Mouse (Mus musculus): ENCODE results near the gene Ifnar1. TPM values are rescaled to one million over a fixed set of nuclear protein-coding genes. Genes with fewer than 3 reads are reported as not detected.
"Not testable (repeated sequence)": the region's sequence is repeated elsewhere in the genome, so short reads cannot be mapped to it uniquely, and the experiment has no call there.

Ifnar1 gene
- polyA plus RNA-seq, 1 experiment from 2014 or later: 40.1 TPM

- Histone ChIP-seq H3K4me1 (replicated peaks) (peaks cover 26% of the 10 kb centered on the region), H3K9ac (no peak overlapping the region), H3K9me3 (replicated peaks) (peaks cover 4% of the 10 kb centered on the region; the same call in 1 of the 2 replicates), H3K27me3 (replicated peaks) (no peaks in the 10 kb centered on the region), H3K4me2 (no peak overlapping the region), H3K27ac (ENCODE audit: poor library complexity, severe bottlenecking) (no peak overlapping the region), H3K4me3 (no peak overlapping the region), H3K36me3 (no peaks in the 10 kb centered on the region)
- 77% methylated on average over 9 of the region's 9 CpGs for WGBS
- no peak for ATAC-seq (ENCODE audit: insufficient number of reproducible peaks, low FRiP score)
Measured at GRCm38 (mm10) chr16:91528578-91528977, 43.5 kb downstream of the Ifnar1 start.

- not testable (repeated sequence) for H3K36me3 ChIP-seq; H3K4me2 ChIP-seq; ATAC-seq (ENCODE audit: insufficient number of reproducible peaks, low FRiP score); H3K27ac ChIP-seq (ENCODE audit: poor library complexity, severe bottlenecking); H3K9ac ChIP-seq; H3K4me3 ChIP-seq; H3K9me3 ChIP-seq (replicated peaks); H3K27me3 ChIP-seq (replicated peaks)
- peaks cover 38% of the 10 kb centered on the region for H3K4me1 ChIP-seq (replicated peaks)
- 83% methylated on average over 4 of the region's 4 CpGs for WGBS
Measured at GRCm38 (mm10) chr16:91530830-91531229, 45.8 kb downstream of the Ifnar1 start.

GRCm38 (mm10) chr16:91531856-91532255 lies 46.8 kb downstream of the Ifnar1 start:
- no peak for ATAC-seq (ENCODE audit: insufficient number of reproducible peaks, low FRiP score)
- no peak overlapping the region for H3K27ac ChIP-seq (ENCODE audit: poor library complexity, severe bottlenecking)
- H3K4me1 ChIP-seq (replicated peaks): peaks cover 38% of the 10 kb centered on the region
- no peaks in the 10 kb centered on the region for H3K27me3 ChIP-seq (replicated peaks)
- no peak overlapping the region for H3K4me3 ChIP-seq
- no peak overlapping the region for H3K9ac ChIP-seq
- no peaks in the 10 kb centered on the region for H3K36me3 ChIP-seq
- no peak overlapping the region for H3K4me2 ChIP-seq
- WGBS: 45% methylated on average over 6 of the region's 6 CpGs
- H3K9me3 ChIP-seq (replicated peaks): no peaks in the 10 kb centered on the region

- no peaks in the 10 kb centered on the region for H3K27me3 ChIP-seq (replicated peaks)
- WGBS: 51% methylated on average over 2 of the region's 2 CpGs
- no peaks in the 10 kb centered on the region for H3K9me3 ChIP-seq (replicated peaks)
- H3K4me2 ChIP-seq: 0 out of 2 replicates have a peak overlapping the region, but pooled peaks have one; percentile 40
- ATAC-seq (ENCODE audit: insufficient number of reproducible peaks, low FRiP score): no peak
- no peaks in the 10 kb centered on the region for H3K36me3 ChIP-seq
- peaks cover 35% of the 10 kb centered on the region for H3K4me1 ChIP-seq (replicated peaks)
- no peak overlapping the region for H3K9ac ChIP-seq
- no peak overlapping the region for H3K4me3 ChIP-seq
- H3K27ac ChIP-seq (ENCODE audit: poor library complexity, severe bottlenecking): no peak overlapping the region
Measured at GRCm38 (mm10) chr16:91532429-91532828, 47.4 kb downstream of the Ifnar1 start.

- peaks cover 42% of the 10 kb centered on the region for H3K4me1 ChIP-seq (replicated peaks)
- H3K27ac ChIP-seq (ENCODE audit: poor library complexity, severe bottlenecking): no peak overlapping the region
- peak overlapping the region; percentile 40 for H3K4me2 ChIP-seq
- no peaks in the 10 kb centered on the region for H3K27me3 ChIP-seq (replicated peaks)
- no peak for ATAC-seq (ENCODE audit: insufficient number of reproducible peaks, low FRiP score)
- no peaks in the 10 kb centered on the region for H3K36me3 ChIP-seq
- no peaks in the 10 kb centered on the region for H3K9me3 ChIP-seq (replicated peaks)
- H3K9ac ChIP-seq: no peak overlapping the region
- WGBS: 30% methylated on average over 23 of the region's 23 CpGs
- H3K4me3 ChIP-seq: no peak overlapping the region
Measured at GRCm38 (mm10) chr16:91533097-91534001, 48.3 kb downstream of the Ifnar1 start.

GRCm38 (mm10) chr16:91534477-91534876 lies 49.4 kb downstream of the Ifnar1 start:
- 50% methylated on average over 13 of the region's 13 CpGs for WGBS
- no peak overlapping the region for H3K4me2 ChIP-seq
- peak; percentile 91 for ATAC-seq (ENCODE audit: insufficient number of reproducible peaks, low FRiP score)

GRCm38 (mm10) chr16:91534888-91535287 lies 49.9 kb downstream of the Ifnar1 start:
- Histone ChIP-seq H3K27ac (ENCODE audit: poor library complexity, severe bottlenecking) (no peak overlapping the region), H3K36me3 (no peaks in the 10 kb centered on the region), H3K9ac (no peak overlapping the region), H3K4me1 (replicated peaks) (peaks cover 49% of the 10 kb centered on the region), H3K4me2 (no peak overlapping the region), H3K9me3 (replicated peaks) (no peaks in the 10 kb centered on the region), H3K27me3 (replicated peaks) (no peaks in the 10 kb centered on the region), H3K4me3 (no peak overlapping the region)
- 69% methylated on average over 6 of the region's 6 CpGs for WGBS
- no peak for ATAC-seq (ENCODE audit: insufficient number of reproducible peaks, low FRiP score)

More at GRCm38 (mm10) chr16:91534477-91534876, 49.4 kb downstream of the Ifnar1 start:
- Histone ChIP-seq H3K4me3 (no peak overlapping the region), H3K9ac (no peak overlapping the region), H3K4me1 (replicated peaks) (peaks cover 49% of the 10 kb centered on the region), H3K27me3 (replicated peaks) (no peaks in the 10 kb centered on the region), H3K27ac (ENCODE audit: poor library complexity, severe bottlenecking) (no peak overlapping the region), H3K9me3 (replicated peaks) (no peaks in the 10 kb centered on the region), H3K36me3 (no peaks in the 10 kb centered on the region)

GRCm38 (mm10) chr16:91536372-91536771 lies 51.3 kb downstream of the Ifnar1 start:
- Histone ChIP-seq H3K27ac (ENCODE audit: poor library complexity, severe bottlenecking) (no peak overlapping the region), H3K9ac (no peak overlapping the region), H3K4me1 (replicated peaks) (peaks cover 58% of the 10 kb centered on the region), H3K4me3 (no peak overlapping the region), H3K36me3 (no peaks in the 10 kb centered on the region), H3K27me3 (replicated peaks) (no peaks in the 10 kb centered on the region), H3K4me2 (no peak overlapping the region), H3K9me3 (replicated peaks) (no peaks in the 10 kb centered on the region)
- 87% methylated on average over 6 of the region's 6 CpGs for WGBS
- ATAC-seq (ENCODE audit: insufficient number of reproducible peaks, low FRiP score): no peak

- no peak overlapping the region for H3K4me3 ChIP-seq
- no peak overlapping the region for H3K9ac ChIP-seq
- no peak overlapping the region for H3K4me2 ChIP-seq
- no peaks in the 10 kb centered on the region for H3K27me3 ChIP-seq (replicated peaks)
- no peak for ATAC-seq (ENCODE audit: insufficient number of reproducible peaks, low FRiP score)
- H3K4me1 ChIP-seq (replicated peaks): peaks cover 62% of the 10 kb centered on the region
- 39% methylated on average over 3 of the region's 3 CpGs for WGBS
- H3K36me3 ChIP-seq: no peaks in the 10 kb centered on the region
- no peaks in the 10 kb centered on the region for H3K9me3 ChIP-seq (replicated peaks)
- no peak overlapping the region for H3K27ac ChIP-seq (ENCODE audit: poor library complexity, severe bottlenecking)
Measured at GRCm38 (mm10) chr16:91537065-91537464, 52.0 kb downstream of the Ifnar1 start.

GRCm38 (mm10) chr16:91538051-91538450 lies 53.0 kb downstream of the Ifnar1 start:
- no peak for ATAC-seq (ENCODE audit: insufficient number of reproducible peaks, low FRiP score)
- WGBS: 28% methylated on average over 6 of the region's 6 CpGs
- H3K4me1 ChIP-seq (replicated peaks): peaks cover 54% of the 10 kb centered on the region
- no peaks in the 10 kb centered on the region for H3K27me3 ChIP-seq (replicated peaks)
- H3K36me3 ChIP-seq: no peaks in the 10 kb centered on the region
- no peak overlapping the region for H3K4me3 ChIP-seq
- no peak overlapping the region for H3K9ac ChIP-seq
- no peaks in the 10 kb centered on the region for H3K9me3 ChIP-seq (replicated peaks)
- no peak overlapping the region for H3K4me2 ChIP-seq
- peak overlapping the region; percentile 66 for H3K27ac ChIP-seq (ENCODE audit: poor library complexity, severe bottlenecking)

- peaks cover 49% of the 10 kb centered on the region for H3K4me1 ChIP-seq (replicated peaks)
- no peak overlapping the region for H3K4me3 ChIP-seq
- WGBS: 50% methylated on average over 9 of the region's 9 CpGs
- no peak overlapping the region for H3K4me2 ChIP-seq
- no peaks in the 10 kb centered on the region for H3K9me3 ChIP-seq (replicated peaks)
- no peaks in the 10 kb centered on the region for H3K36me3 ChIP-seq
- no peaks in the 10 kb centered on the region for H3K27me3 ChIP-seq (replicated peaks)
- no peak overlapping the region for H3K9ac ChIP-seq
- peak overlapping the region; percentile 66; the same call in 1 of the 2 replicates for H3K27ac ChIP-seq (ENCODE audit: poor library complexity, severe bottlenecking)
- ATAC-seq (ENCODE audit: insufficient number of reproducible peaks, low FRiP score): no peak
Measured at GRCm38 (mm10) chr16:91538513-91538912, 53.5 kb downstream of the Ifnar1 start.
